Mouse (Mus musculus) hindbrain, embryonic 16.5 days (tissue): Measurements from ENCODE around the gene S100a2. TPM values are rescaled to one million over a fixed set of nuclear protein-coding genes. Genes with fewer than 3 reads are reported as not detected.
A peak's percentile ranks its signal among the peaks of the same experiment; 100 is the strongest.

ENCODE experiments used
- ATAC-seq: fragments of 200-750 bp; cut with Nextera tagmentation; 2 replicates; pipeline ENCODE4 v1.8.0; 2017; ENCODE audit warnings: moderate TSS enrichment, moderate library complexity
- H3K27ac ChIP-seq: fragments of 300-500 bp; sonication (generic); 2 replicates; pipeline ENCODE4 v1.5.1; 2014; ENCODE audit warnings: low read depth, mild to moderate bottlenecking, control low read depth, low read length, moderate library complexity
- H3K27me3 ChIP-seq: fragments of 300-500 bp; sonication (generic); replicated peaks from 2 replicates; pipeline ENCODE4 v1.6.1; 2014; ENCODE audit warnings: low read length; ENCODE audit not compliant: control insufficient read depth, insufficient read depth
- H3K36me3 ChIP-seq: fragments of 300-500 bp; sonication (generic); 2 replicates; pipeline ENCODE4 v1.6.1; 2014; ENCODE audit warnings: mild to moderate bottlenecking, low read length, moderate library complexity, mixed read lengths; ENCODE audit not compliant: control insufficient read depth, insufficient read depth
- H3K4me1 ChIP-seq: fragments of 300-500 bp; sonication (generic); 2 replicates; pipeline ENCODE4 v1.6.1; 2014; ENCODE audit warnings: low read depth, low read length; ENCODE audit not compliant: control insufficient read depth, insufficient read depth
- H3K4me2 ChIP-seq: fragments of 300-500 bp; sonication (generic); 2 replicates; pipeline ENCODE4 v1.6.1; 2014; ENCODE audit warnings: mild to moderate bottlenecking, low read length, control low read depth, moderate library complexity
- H3K4me3 ChIP-seq: fragments of 300-500 bp; sonication (generic); 2 replicates; pipeline ENCODE4 v1.5.1; 2014; ENCODE audit warnings: mild to moderate bottlenecking, low read length, control low read depth, moderate library complexity
- H3K9ac ChIP-seq: fragments of 300-500 bp; sonication (generic); 2 replicates; pipeline ENCODE4 v1.6.1; 2014; ENCODE audit warnings: low read depth, mild to moderate bottlenecking, control low read depth, low read length, moderate library complexity
- H3K9me3 ChIP-seq: fragments of 300-500 bp; sonication (generic); 2 replicates; pipeline ENCODE4 v1.6.1; 2014; ENCODE audit warnings: mild to moderate bottlenecking, low read length, moderate library complexity; ENCODE audit not compliant: control insufficient read depth
- WGBS: fragments of 180-500 bp; shearing (Covaris S2); extraction: QIAGEN DNeasy Blood & Tissue Kit; methylation state at CpG from one replicate; pipeline ENCODE4 v1.1.7; 2014; 5-methylcytosine and 5-hydroxymethylcytosine counted together
- polyA plus RNA-seq: library from polyadenylated mRNA; unstranded; fragments of >200 nt; fragmentation: Nextera tagmentation; extraction: Ambion mirVana; gene quantifications from 2 replicates; pipeline ENCODE4 v1.2.1, GENCODE M21; 2015

Gene S100a2
- not detected in 2 replicates for polyA plus RNA-seq

DNA sequence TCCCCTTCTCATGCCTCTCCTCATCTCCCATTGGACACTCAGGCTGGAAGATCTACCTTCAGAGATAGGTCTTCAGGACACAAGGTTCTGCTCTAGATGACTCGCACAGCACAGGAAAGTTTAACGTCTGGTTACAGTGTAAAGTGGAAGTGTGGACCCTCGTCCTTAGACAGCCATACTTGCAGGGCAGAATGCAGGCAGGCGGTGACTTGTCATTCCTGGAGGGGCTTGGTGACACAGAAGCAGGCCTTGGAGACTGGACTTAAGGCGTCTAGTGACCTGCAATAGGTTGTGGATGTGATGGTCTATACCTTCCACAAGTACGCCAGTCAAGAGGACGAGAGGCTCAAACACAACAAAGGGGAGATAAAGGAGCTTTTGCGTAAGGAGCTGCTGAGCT lies at the start of gene S100a2:
Gene S100a2 (plus strand): TSS at position 301 of the 400 bp plus-strand sequence.
- no peak within 1 kb of the TSS for H3K27ac ChIP-seq
- no peaks in the 10 kb centered on the region for H3K4me1 ChIP-seq
- no peak within 1 kb of the TSS for H3K4me3 ChIP-seq
- no peak within 1 kb of the TSS for H3K9ac ChIP-seq
- no peak for ATAC-seq
- H3K27me3 ChIP-seq: no peaks in the 10 kb centered on the region
- 89% methylated on average over 8 of the region's 8 CpGs for WGBS
- H3K9me3 ChIP-seq: no peaks in the 10 kb centered on the region
- H3K4me2 ChIP-seq: no peak within 1 kb of the TSS
- H3K36me3 ChIP-seq: no peaks in the 10 kb centered on the region

GRCm38 (mm10) chr3:90540904-90541303 lies 49.1 kb upstream of the S100a2 start:
- Histone ChIP-seq H3K4me1 (peaks cover 4% of the 10 kb centered on the region; the same call in 1 of the 2 replicates), H3K27ac (peak overlapping the region; percentile 17; the same call in 1 of the 2 replicates), H3K27me3 (no peaks in the 10 kb centered on the region), H3K4me3 (no peak overlapping the region), H3K9me3 (no peaks in the 10 kb centered on the region), H3K36me3 (no peaks in the 10 kb centered on the region), H3K9ac (0 out of 2 replicates have a peak overlapping the region, but pooled peaks have one; percentile 7), H3K4me2 (peak overlapping the region; percentile 15)
- WGBS: 35% methylated on average over 4 of the region's 4 CpGs
- peak; percentile 68 for ATAC-seq

DNA sequence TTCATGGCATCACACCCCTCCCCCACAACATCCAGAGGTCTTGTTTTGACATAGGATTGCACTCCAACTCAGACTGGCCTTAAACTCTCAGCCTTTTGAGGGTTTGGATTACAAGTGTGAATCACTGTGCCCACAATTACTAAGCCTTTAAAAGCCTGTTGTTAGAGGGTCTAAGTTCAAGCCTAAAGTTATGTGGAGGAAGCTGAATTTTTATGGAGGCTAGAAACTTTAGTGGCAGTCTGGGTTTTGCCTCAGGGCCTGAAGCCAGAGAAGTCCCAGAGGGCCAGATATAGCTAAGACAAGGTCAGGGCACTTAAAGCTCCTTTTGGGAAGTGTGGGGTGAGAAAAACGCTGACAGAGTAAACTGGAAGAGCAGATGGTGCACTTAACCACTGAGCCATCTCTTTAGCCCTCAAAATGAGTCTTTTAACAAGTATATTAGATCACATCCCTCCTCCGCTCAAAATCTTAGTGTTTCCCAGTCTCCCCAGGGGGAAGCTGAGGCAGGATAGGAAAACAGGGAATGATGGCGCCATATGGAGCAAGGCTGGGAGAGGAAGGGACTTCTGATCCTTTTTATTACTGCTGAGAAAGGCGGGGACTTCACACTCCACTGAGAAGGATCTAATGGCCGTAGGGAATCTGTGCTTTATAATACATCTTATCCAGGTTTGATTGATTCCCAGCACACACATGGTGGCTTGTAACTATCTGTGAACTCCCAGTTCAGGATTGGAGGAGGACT lies 40.2 kb upstream of the S100a2 start:
- Histone ChIP-seq H3K9ac (no peak overlapping the region), H3K4me2 (no peak overlapping the region), H3K27me3 (no peaks in the 10 kb centered on the region), H3K27ac (no peak overlapping the region), H3K36me3 (no peaks in the 10 kb centered on the region), H3K4me3 (no peak overlapping the region), H3K4me1 (no peaks in the 10 kb centered on the region), H3K9me3 (no peaks in the 10 kb centered on the region)
- 61% methylated on average over 5 of the region's 5 CpGs for WGBS
- ATAC-seq: no peak

GRCm38 (mm10) chr3:90550421-90550790 lies 39.6 kb upstream of the S100a2 start:
- no peak for ATAC-seq
- Histone ChIP-seq H3K9ac (no peak overlapping the region), H3K4me1 (no peaks in the 10 kb centered on the region), H3K27me3 (no peaks in the 10 kb centered on the region), H3K36me3 (no peaks in the 10 kb centered on the region), H3K4me2 (no peak overlapping the region), H3K4me3 (no peak overlapping the region), H3K27ac (no peak overlapping the region), H3K9me3 (no peaks in the 10 kb centered on the region)
- WGBS: 86% methylated on average over 2 of the region's 2 CpGs

- ATAC-seq: no peak
- no peak overlapping the region for H3K27ac ChIP-seq
- no peaks in the 10 kb centered on the region for H3K9me3 ChIP-seq
- no peaks in the 10 kb centered on the region for H3K4me1 ChIP-seq
- WGBS: 83% methylated on average over 2 of the region's 2 CpGs
- H3K36me3 ChIP-seq: no peaks in the 10 kb centered on the region
- no peaks in the 10 kb centered on the region for H3K27me3 ChIP-seq
- H3K9ac ChIP-seq: no peak overlapping the region
- H3K4me2 ChIP-seq: no peak overlapping the region
- no peak overlapping the region for H3K4me3 ChIP-seq
Observed at GRCm38 (mm10) chr3:90552231-90552630, 37.8 kb upstream of the S100a2 start.

GRCm38 (mm10) chr3:90555954-90556353 lies 34.1 kb upstream of the S100a2 start:
- Histone ChIP-seq H3K4me3 (no peak overlapping the region), H3K4me2 (no peak overlapping the region), H3K27me3 (no peaks in the 10 kb centered on the region), H3K36me3 (no peaks in the 10 kb centered on the region), H3K27ac (no peak overlapping the region; the same call in 1 of the 2 replicates), H3K9ac (no peak overlapping the region), H3K4me1 (no peaks in the 10 kb centered on the region), H3K9me3 (no peaks in the 10 kb centered on the region)
- 28% methylated on average over 5 of the region's 5 CpGs for WGBS
- ATAC-seq: peak; percentile 95

GRCm38 (mm10) chr3:90560008-90560628 lies 29.9 kb upstream of the S100a2 start, which contains the start of gene S100a3:
Gene S100a3, plus strand, starts transcription at chr3:90560578.
- H3K9ac ChIP-seq: no peak within 1 kb of the TSS
- no peak for ATAC-seq
- H3K4me3 ChIP-seq: no peak within 1 kb of the TSS
- H3K9me3 ChIP-seq: no peaks in the 10 kb centered on the region
- 78% methylated on average over 6 of the region's 6 CpGs for WGBS
- H3K36me3 ChIP-seq: no peaks in the 10 kb centered on the region
- no peaks in the 10 kb centered on the region for H3K27me3 ChIP-seq
- H3K4me2 ChIP-seq: no peak within 1 kb of the TSS
- H3K4me1 ChIP-seq: no peaks in the 10 kb centered on the region
- H3K27ac ChIP-seq: no peak within 1 kb of the TSS

GRCm38 (mm10) chr3:90574691-90575090 lies 15.4 kb upstream of the S100a2 start:
- Histone ChIP-seq H3K4me1 (no peaks in the 10 kb centered on the region), H3K36me3 (no peaks in the 10 kb centered on the region), H3K4me3 (no peak overlapping the region), H3K9ac (no peak overlapping the region), H3K4me2 (no peak overlapping the region), H3K9me3 (no peaks in the 10 kb centered on the region), H3K27ac (no peak overlapping the region), H3K27me3 (no peaks in the 10 kb centered on the region)
- no peak for ATAC-seq
- 79% methylated on average over 5 of the region's 5 CpGs for WGBS

DNA sequence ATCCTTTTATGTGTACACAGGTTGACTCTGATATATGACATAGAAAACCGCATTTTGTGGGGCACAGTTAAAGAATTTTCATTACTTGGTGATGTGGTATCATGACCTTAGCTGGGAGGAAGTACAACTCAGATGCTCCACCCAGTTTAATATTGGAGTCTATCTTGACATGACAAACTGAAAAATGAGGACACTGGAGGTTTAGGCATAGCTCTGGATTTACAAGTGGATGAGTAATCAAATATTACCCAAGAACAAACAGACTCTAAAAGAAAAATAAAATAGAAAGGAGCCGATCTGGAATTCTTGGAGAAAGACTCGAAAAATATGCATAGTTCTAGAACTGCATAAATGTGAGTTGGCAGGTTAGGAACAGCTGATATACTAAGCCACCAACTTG lies 14.7 kb upstream of the S100a2 start:
- Histone ChIP-seq H3K9me3 (no peaks in the 10 kb centered on the region), H3K4me1 (no peaks in the 10 kb centered on the region), H3K36me3 (no peaks in the 10 kb centered on the region), H3K4me3 (no peak overlapping the region), H3K9ac (no peak overlapping the region), H3K27ac (no peak overlapping the region), H3K27me3 (no peaks in the 10 kb centered on the region), H3K4me2 (no peak overlapping the region)
- WGBS: 94% methylated on average over 3 of the region's 3 CpGs
- ATAC-seq: no peak
